Mouse (Mus musculus) T-cell, adult 2 months (primary cell): ENCODE measurements around the gene Hpcal1.

ENCODE experiments used
- DNase-seq: peaks from one replicate; pipeline ENCODE4 v3.0.0; 2022; ENCODE audit warnings: low spot score

Hpcal1 gene

GRCm38 (mm10) chr12:17715720-17716478, 25.2 kb downstream of the Hpcal1 start:
- peak; percentile 72 for DNase-seq

- peak; percentile 28 for DNase-seq
These were observed 26.6 kb downstream of the Hpcal1 start for GRCm38 (mm10) chr12:17717257-17717656.

- DNase-seq = no peak
These were observed 27.5 kb downstream of the Hpcal1 start for GRCm38 (mm10) chr12:17718146-17718545.

- no peak for DNase-seq
These were observed 30.4 kb downstream of the Hpcal1 start for GRCm38 (mm10) chr12:17721058-17721457.

- no peak for DNase-seq
These were observed 32.0 kb downstream of the Hpcal1 start for GRCm38 (mm10) chr12:17722452-17723181.

GRCm38 (mm10) chr12:17723182-17723570, 32.5 kb downstream of the Hpcal1 start:
- DNase-seq = no peak

- DNase-seq = no peak
These were observed 33.3 kb downstream of the Hpcal1 start for GRCm38 (mm10) chr12:17723999-17724398.

- DNase-seq = peak; percentile 79
These were observed 33.9 kb downstream of the Hpcal1 start for GRCm38 (mm10) chr12:17724412-17725090.

- DNase-seq = no peak
These were observed 34.9 kb downstream of the Hpcal1 start for GRCm38 (mm10) chr12:17725592-17725991.

GRCm38 (mm10) chr12:17726576-17727320, 36.1 kb downstream of the Hpcal1 start:
- DNase-seq = peak; percentile 72

GRCm38 (mm10) chr12:17727676-17728339, 37.2 kb downstream of the Hpcal1 start:
- DNase-seq = peak; percentile 41

GRCm38 (mm10) chr12:17729211-17729900, 38.7 kb downstream of the Hpcal1 start:
- no peak for DNase-seq

- DNase-seq = no peak
These were observed 41.4 kb downstream of the Hpcal1 start for GRCm38 (mm10) chr12:17732006-17732405.

GRCm38 (mm10) chr12:17732546-17732945, 41.9 kb downstream of the Hpcal1 start:
- DNase-seq = no peak

- DNase-seq = no peak
These were observed 42.7 kb downstream of the Hpcal1 start for GRCm38 (mm10) chr12:17733114-17733904.

GRCm38 (mm10) chr12:17736396-17736795, 45.7 kb downstream of the Hpcal1 start:
- no peak for DNase-seq

GRCm38 (mm10) chr12:17736859-17737577, 46.4 kb downstream of the Hpcal1 start:
- DNase-seq = no peak

GRCm38 (mm10) chr12:17737808-17738207, 47.2 kb downstream of the Hpcal1 start:
- DNase-seq = no peak

- no peak for DNase-seq
These were observed 47.8 kb downstream of the Hpcal1 start for GRCm38 (mm10) chr12:17738473-17738872.
